Mouse (Mus musculus): ENCODE measurements at regions not wholly inside any gene's neighbourhood (a gene's known extent, or its start where the extent isn't known, plus 50 kb on each side); places are given as distances from the start of the nearest gene placed in this dataset.

GRCm38 (mm10) chr3:19004792-19005191 is 623.7 kb downstream of the 1700064H15Rik start:
- Histone ChIP-seq H3K4me3 (no peak overlapping the region), H3K36me3 (no peaks in the 10 kb centered on the region), H3K9me3 (replicated peaks) (no peaks in the 10 kb centered on the region), H3K4me2 (no peak overlapping the region), H3K27me3 (replicated peaks) (no peaks in the 10 kb centered on the region), H3K27ac (no peak overlapping the region), H3K4me1 (no peaks in the 10 kb centered on the region), H3K9ac (no peak overlapping the region)
- 38% methylated on average over 1 of the region's 1 CpGs for WGBS (ENCODE audit: insufficient replicate concordance)
- no peak for ATAC-seq

GRCm38 (mm10) chr3:19044566-19044965 is 583.9 kb downstream of the 1700064H15Rik start:
- Histone ChIP-seq H3K9me3 (replicated peaks) (no peaks in the 10 kb centered on the region), H3K27me3 (replicated peaks) (no peaks in the 10 kb centered on the region), H3K9ac (no peak overlapping the region), H3K4me1 (no peaks in the 10 kb centered on the region), H3K4me2 (no peak overlapping the region), H3K27ac (no peak overlapping the region), H3K36me3 (no peaks in the 10 kb centered on the region), H3K4me3 (no peak overlapping the region)
- WGBS (ENCODE audit: insufficient replicate concordance): 41% methylated on average over 3 of the region's 3 CpGs
- no peak for ATAC-seq

- Histone ChIP-seq H3K4me2 (no peak overlapping the region), H3K27me3 (replicated peaks) (no peaks in the 10 kb centered on the region), H3K27ac (no peak overlapping the region), H3K9ac (no peak overlapping the region), H3K36me3 (no peaks in the 10 kb centered on the region), H3K4me3 (no peak overlapping the region), H3K4me1 (no peaks in the 10 kb centered on the region), H3K9me3 (replicated peaks) (no peaks in the 10 kb centered on the region)
- no peak for ATAC-seq
Measured at GRCm38 (mm10) chr3:19045933-19046332, 582.5 kb downstream of the 1700064H15Rik start.

GRCm38 (mm10) chr3:19046610-19047009 is 581.9 kb downstream of the 1700064H15Rik start:
- WGBS (ENCODE audit: insufficient replicate concordance): 43% methylated on average over 1 of the region's 1 CpGs
- no peak overlapping the region for H3K4me3 ChIP-seq
- ATAC-seq: no peak
- H3K27me3 ChIP-seq (replicated peaks): no peaks in the 10 kb centered on the region
- H3K4me1 ChIP-seq: no peaks in the 10 kb centered on the region
- H3K4me2 ChIP-seq: no peak overlapping the region
- no peak overlapping the region for H3K27ac ChIP-seq
- H3K9me3 ChIP-seq (replicated peaks): no peaks in the 10 kb centered on the region
- no peaks in the 10 kb centered on the region for H3K36me3 ChIP-seq
- H3K9ac ChIP-seq: no peak overlapping the region

GRCm38 (mm10) chr3:19055961-19056360 is 572.5 kb downstream of the 1700064H15Rik start:
- 49% methylated on average over 3 of the region's 3 CpGs for WGBS (ENCODE audit: insufficient replicate concordance)
- ATAC-seq: no peak
- no peak overlapping the region for H3K4me2 ChIP-seq
- no peak overlapping the region for H3K27ac ChIP-seq
- H3K9me3 ChIP-seq (replicated peaks): no peaks in the 10 kb centered on the region
- no peak overlapping the region for H3K9ac ChIP-seq
- no peaks in the 10 kb centered on the region for H3K4me1 ChIP-seq
- H3K36me3 ChIP-seq: no peaks in the 10 kb centered on the region
- no peaks in the 10 kb centered on the region for H3K27me3 ChIP-seq (replicated peaks)
- no peak overlapping the region for H3K4me3 ChIP-seq

GRCm38 (mm10) chr3:19056623-19057022 is 571.9 kb downstream of the 1700064H15Rik start:
- H3K9ac ChIP-seq: no peak overlapping the region
- ATAC-seq: no peak
- H3K9me3 ChIP-seq (replicated peaks): no peaks in the 10 kb centered on the region
- 42% methylated on average over 9 of the region's 9 CpGs for WGBS (ENCODE audit: insufficient replicate concordance)
- H3K4me1 ChIP-seq: no peaks in the 10 kb centered on the region
- no peaks in the 10 kb centered on the region for H3K36me3 ChIP-seq
- no peak overlapping the region for H3K4me3 ChIP-seq
- no peak overlapping the region for H3K4me2 ChIP-seq
- H3K27me3 ChIP-seq (replicated peaks): no peaks in the 10 kb centered on the region
- H3K27ac ChIP-seq: no peak overlapping the region

- H3K9ac ChIP-seq: no peak overlapping the region
- H3K36me3 ChIP-seq: no peaks in the 10 kb centered on the region
- no peaks in the 10 kb centered on the region for H3K9me3 ChIP-seq (replicated peaks)
- WGBS (ENCODE audit: insufficient replicate concordance): 47% methylated on average over 17 of the region's 17 CpGs
- no peak for ATAC-seq
- no peak overlapping the region for H3K4me2 ChIP-seq
- no peak overlapping the region for H3K27ac ChIP-seq
- H3K4me1 ChIP-seq: no peaks in the 10 kb centered on the region
- H3K27me3 ChIP-seq (replicated peaks): no peaks in the 10 kb centered on the region
- no peak overlapping the region for H3K4me3 ChIP-seq
Measured at GRCm38 (mm10) chr3:19059906-19060870, 568.3 kb downstream of the 1700064H15Rik start.

- no peak overlapping the region for H3K4me3 ChIP-seq
- no peak overlapping the region for H3K27ac ChIP-seq
- no peaks in the 10 kb centered on the region for H3K9me3 ChIP-seq (replicated peaks)
- WGBS (ENCODE audit: insufficient replicate concordance): 44% methylated on average over 14 of the region's 14 CpGs
- ATAC-seq: no peak
- H3K4me2 ChIP-seq: no peak overlapping the region
- no peaks in the 10 kb centered on the region for H3K27me3 ChIP-seq (replicated peaks)
- no peaks in the 10 kb centered on the region for H3K36me3 ChIP-seq
- H3K4me1 ChIP-seq: no peaks in the 10 kb centered on the region
- H3K9ac ChIP-seq: no peak overlapping the region
Measured at GRCm38 (mm10) chr3:19061488-19062248, 566.8 kb downstream of the 1700064H15Rik start.

- Histone ChIP-seq H3K27me3 (replicated peaks) (no peaks in the 10 kb centered on the region), H3K27ac (no peak overlapping the region), H3K36me3 (no peaks in the 10 kb centered on the region), H3K4me1 (no peaks in the 10 kb centered on the region), H3K9me3 (replicated peaks) (no peaks in the 10 kb centered on the region), H3K4me2 (no peak overlapping the region), H3K4me3 (no peak overlapping the region), H3K9ac (no peak overlapping the region)
- WGBS (ENCODE audit: insufficient replicate concordance): 27% methylated on average over 6 of the region's 6 CpGs
- ATAC-seq: no peak
Measured at GRCm38 (mm10) chr3:19062249-19062859, 566.1 kb downstream of the 1700064H15Rik start.

GRCm38 (mm10) chr3:19067141-19067757 is 561.2 kb downstream of the 1700064H15Rik start:
- H3K27ac ChIP-seq: no peak overlapping the region

More at GRCm38 (mm10) chr3:19067141-19067757, 561.2 kb downstream of the 1700064H15Rik start:
- ATAC-seq: no peak
- H3K4me3 ChIP-seq: no peak overlapping the region
- no peaks in the 10 kb centered on the region for H3K27me3 ChIP-seq (replicated peaks)
- H3K4me2 ChIP-seq: no peak overlapping the region
- 59% methylated on average over 3 of the region's 3 CpGs for WGBS (ENCODE audit: insufficient replicate concordance)
- no peaks in the 10 kb centered on the region for H3K9me3 ChIP-seq (replicated peaks)
- no peak overlapping the region for H3K9ac ChIP-seq
- H3K4me1 ChIP-seq: no peaks in the 10 kb centered on the region
- no peaks in the 10 kb centered on the region for H3K36me3 ChIP-seq
